Comparison of ENCODE assay signal across 9 mouse cellular contexts in genomic region chr16:8108141-8109122, GRCm38 (mm10).
DNase-seq lines count a peak whose midpoint lies in the region; ATAC-seq lines count a peak whose summit lies in the region.
"Had no signal": no experiment of that assay in that cellular context is flagged by ENCODE, and none has a peak within 500 bp of the region (broad histone marks: within the 10 kb centered on the region; RNA-seq: fewer than 3 reads in every experiment).

No protein-coding gene starts in this region.

- peaks cover 8% of the 10 kb centered on the region for H3K4me1 ChIP-seq in forebrain, embryonic 16.5 days (replicated peaks; ENCODE audit: control insufficient read depth, insufficient read depth, low read length)
- no peaks in the 10 kb centered on the region for H3K4me1 ChIP-seq in forebrain, embryonic 11.5 days (replicated peaks; ENCODE audit: control insufficient read depth, insufficient read depth, low read length)
- H3K4me1 ChIP-seq: neural tube, embryonic 13.5 days had no signal

- no peaks in the 10 kb centered on the region for H3K36me3 ChIP-seq in forebrain, embryonic 16.5 days (ENCODE audit: control insufficient read depth, insufficient read depth)
- H3K36me3 ChIP-seq in forebrain, embryonic 11.5 days (ENCODE audit: control insufficient read depth, insufficient read depth, low read length), result no peaks in the 10 kb centered on the region
- H3K36me3 ChIP-seq: neural tube, embryonic 13.5 days had no signal

- ATAC-seq in forebrain, embryonic 16.5 days, result peak; percentile 38; the same call in 1 of the 2 replicates
- ATAC-seq in forebrain, embryonic 11.5 days (replicated peaks; ENCODE audit: low FRiP score), result no peak
- no peak for ATAC-seq in megakaryocyte progenitor cell, adult 5-6 weeks (replicated peaks; ENCODE audit: poor library complexity)

- H3K4me2 ChIP-seq in forebrain, embryonic 16.5 days (ENCODE audit: low read length), result no peak overlapping the region
- no peak overlapping the region for H3K4me2 ChIP-seq in forebrain, embryonic 11.5 days (ENCODE audit: low read depth, low read length, severe bottlenecking)
- H3K4me2 ChIP-seq: neural tube, embryonic 13.5 days had no signal

- no peak for DNase-seq in forebrain, embryonic 11.5 days (ENCODE audit: low spot score)
- DNase-seq in Muller cell, postnatal 12 days (ENCODE audit: inconsistent ontology term), result peak; percentile 61
- peak; percentile 9 to 13 for DNase-seq in frontal cortex, postnatal 25 days (ENCODE audit: low spot score in 2 of 2)
- peak; percentile 42 for DNase-seq in layer of hippocampus, adult 9-11 months
- peak; percentile 68 to 71 for DNase-seq in right cerebral cortex, postnatal 10 days (ENCODE audit: low spot score in 2 of 2)
- DNase-seq in neural tube, embryonic 10.5 days (ENCODE audit: extremely low spot score, low spot score), result no peak

- no peak overlapping the region for H3K27ac ChIP-seq in forebrain, embryonic 16.5 days (ENCODE audit: low read length)
- H3K27ac ChIP-seq in forebrain, embryonic 11.5 days (ENCODE audit: low read depth, low read length), result no peak overlapping the region
- H3K27ac ChIP-seq: neural tube, embryonic 13.5 days had no signal

- no peak overlapping the region for H3K4me3 ChIP-seq in forebrain, embryonic 16.5 days (replicated peaks; ENCODE audit: low read length)
- H3K4me3 ChIP-seq in forebrain, embryonic 11.5 days (ENCODE audit: low read depth, low read length), result no peak overlapping the region
- H3K4me3 ChIP-seq: neural tube, embryonic 13.5 days had no signal

- 49% methylated on average over 19 of the region's 19 CpGs for WGBS in forebrain, embryonic 16.5 days
- whole genome bisulfite sequencing in forebrain, embryonic 11.5 days, result 82% methylated on average over 19 of the region's 19 CpGs

- H3K9ac ChIP-seq in forebrain, embryonic 16.5 days (replicated peaks; ENCODE audit: low read depth, low read length), result no peak overlapping the region
- H3K9ac ChIP-seq in forebrain, embryonic 11.5 days (ENCODE audit: low read length), result no peak overlapping the region
- H3K9ac ChIP-seq: neural tube, embryonic 13.5 days had no signal

- no peaks in the 10 kb centered on the region for H3K27me3 ChIP-seq in forebrain, embryonic 16.5 days (replicated peaks; ENCODE audit: control insufficient read depth, insufficient read depth, low read length)
- H3K27me3 ChIP-seq in forebrain, embryonic 11.5 days (ENCODE audit: control insufficient read depth, insufficient read depth, low read length), result no peaks in the 10 kb centered on the region
- H3K27me3 ChIP-seq: neural tube, embryonic 13.5 days had no signal

- no peaks in the 10 kb centered on the region for H3K9me3 ChIP-seq in forebrain, embryonic 16.5 days (ENCODE audit: control insufficient read depth, low read length)
- no peaks in the 10 kb centered on the region for H3K9me3 ChIP-seq in forebrain, embryonic 11.5 days (ENCODE audit: control insufficient read depth, low read length)
- H3K9me3 ChIP-seq: neural tube, embryonic 13.5 days had no signal

Comparison
In these comparisons a context has a peak if more than half of its experiments do, and no peak if none do; other contexts are left out.
1. DNase-seq: peak in Muller cell, postnatal 12 days (single experiment), frontal cortex, postnatal 25 days (2 of 2), layer of hippocampus, adult 9-11 months (single experiment) and right cerebral cortex, postnatal 10 days (2 of 2); none in forebrain, embryonic 11.5 days (single experiment) and neural tube, embryonic 10.5 days (single experiment).